Mouse (Mus musculus) gastrocnemius, postnatal 10 days (tissue): ENCODE results near the gene Sugt1. TPM values are rescaled to one million over a fixed set of nuclear protein-coding genes. Genes with fewer than 3 reads are reported as not detected.
A peak's percentile ranks its signal among the peaks of the same experiment; 100 is the strongest.

Experiments
- DNase-seq: peaks from one replicate; pipeline ENCODE4 v3.0.0; 2021; ENCODE audit warnings: mixed read lengths
- total RNA-seq, 2 experiments: library from RNA; stranded (reverse); gene quantifications; 2 replicates each; pipeline ENCODE4 v1.2.3; 2021

Sugt1 gene
- total RNA-seq, 2 experiments from 2014 or later, result 66.2 to 71.1 TPM

DNA sequence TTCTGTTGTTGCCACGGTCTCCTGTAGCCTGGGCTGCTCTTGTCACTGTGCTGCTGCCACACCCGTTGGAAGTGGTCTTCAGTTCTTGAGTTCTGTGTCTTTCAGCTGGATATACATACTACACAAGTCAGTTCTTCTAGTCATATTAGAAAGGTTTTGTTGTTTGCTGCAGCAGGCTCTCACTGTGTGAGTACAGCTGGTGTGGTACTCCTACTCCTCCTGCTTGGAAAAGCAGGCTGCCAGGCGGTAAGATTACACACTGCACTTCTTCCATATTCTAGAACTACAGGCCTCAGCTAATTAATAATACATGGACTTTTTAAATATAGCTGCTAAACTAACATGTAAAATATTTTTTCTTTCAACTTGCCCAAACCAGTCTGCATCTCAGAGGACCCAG lies 19.4 kb downstream of the Sugt1 start:
- DNase-seq, result no peak

DNA sequence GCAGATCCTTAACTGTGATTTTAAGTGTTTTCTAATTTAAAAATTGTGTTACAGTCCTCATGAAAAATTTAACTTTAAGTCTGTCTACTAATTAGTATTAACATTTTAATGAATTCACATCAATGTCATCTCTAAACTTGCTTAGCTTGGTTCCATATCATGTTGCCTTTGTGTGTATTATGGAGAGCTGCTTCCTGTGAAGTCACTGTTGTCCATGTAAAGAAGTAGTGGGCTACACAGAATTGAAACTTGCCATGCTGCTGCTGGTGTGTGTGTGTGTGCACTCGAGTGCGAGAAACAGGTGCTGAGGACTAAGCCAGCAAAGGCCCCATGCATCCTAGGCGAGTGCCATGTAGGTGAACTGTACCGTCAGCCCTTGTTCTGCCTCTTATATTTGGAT lies 19.9 kb downstream of the Sugt1 start:
- no peak for DNase-seq

- no peak for DNase-seq
These were observed 20.8 kb downstream of the Sugt1 start for GRCm38 (mm10) chr14:79608286-79608685.

DNA sequence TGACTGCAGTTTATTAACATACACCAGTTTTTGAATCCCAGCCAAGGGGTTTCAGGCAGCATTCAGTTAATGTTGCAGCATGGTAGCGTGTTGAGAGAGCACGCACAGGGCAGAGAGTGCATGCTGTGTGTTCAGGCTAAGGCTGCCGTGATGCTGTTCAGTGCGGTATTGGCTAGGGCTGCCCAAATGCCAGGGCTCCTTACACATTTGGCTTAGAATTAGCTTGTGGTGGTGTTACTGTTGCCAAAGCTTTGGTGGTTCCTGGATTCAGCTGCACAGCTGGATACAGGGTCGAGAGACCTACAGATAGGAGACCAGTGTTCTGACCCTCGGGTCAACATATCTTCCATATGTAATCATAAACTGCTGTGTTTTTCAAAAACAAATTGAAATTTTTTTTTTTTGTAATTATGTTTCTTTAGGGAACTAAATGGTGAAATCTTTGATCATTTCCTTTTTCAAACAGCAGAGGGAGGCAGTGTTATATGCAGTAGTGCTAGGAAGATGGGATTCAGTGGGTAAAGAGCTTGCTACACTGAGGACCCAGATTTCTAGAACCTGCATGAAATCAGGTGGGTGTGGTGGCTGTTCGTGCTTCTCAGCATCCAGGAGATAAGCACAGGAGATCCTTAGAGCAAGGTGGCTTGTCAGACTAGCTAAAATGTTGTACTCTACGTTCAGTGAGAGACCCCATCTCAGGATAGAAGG lies 29.8 kb downstream of the Sugt1 start:
- DNase-seq, result no peak

DNA sequence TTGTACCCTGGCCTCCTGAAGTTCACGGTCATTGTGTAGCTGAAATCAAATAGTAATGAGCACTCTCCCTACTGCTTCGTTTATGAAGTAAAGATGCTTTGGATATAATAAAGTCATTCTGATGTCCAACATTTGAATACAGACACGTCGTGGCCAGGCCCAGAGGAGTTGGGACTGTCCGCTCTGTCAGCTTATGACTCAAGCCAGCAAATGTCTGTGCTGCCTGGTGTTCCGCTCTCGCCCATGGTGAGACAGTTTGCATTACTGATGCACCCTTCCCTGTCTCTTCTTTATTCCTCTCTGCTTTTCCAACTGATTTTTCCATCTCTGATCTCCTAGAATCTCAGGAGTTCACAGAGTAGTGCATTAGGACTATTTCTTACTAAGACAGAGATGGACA lies 32.3 kb downstream of the Sugt1 start:
- DNase-seq, result no peak

DNA sequence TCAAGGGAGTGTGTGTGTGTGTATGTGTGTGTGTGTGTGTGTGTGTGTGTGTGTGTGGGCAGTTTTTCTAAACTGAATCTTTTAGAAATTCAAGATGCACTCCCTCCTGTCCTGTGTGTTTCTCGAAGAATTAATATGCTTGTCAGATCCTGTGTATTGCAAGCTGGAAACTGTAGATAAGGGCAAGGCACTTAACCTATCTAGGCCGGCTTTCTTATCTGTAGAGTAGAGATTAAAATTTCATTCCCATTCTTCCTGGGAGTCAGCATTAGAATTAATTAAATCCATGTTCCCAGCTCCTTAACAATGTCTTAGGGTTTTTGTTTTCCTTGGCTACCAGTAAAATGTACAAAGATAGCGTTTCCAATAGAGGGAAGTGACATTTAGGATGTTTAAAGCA lies 33.7 kb downstream of the Sugt1 start:
- DNase-seq, result no peak

GRCm38 (mm10) chr14:79632330-79632729 lies 44.8 kb downstream of the Sugt1 start:
- DNase-seq, result no peak

- no peak for DNase-seq
These were observed 45.7 kb downstream of the Sugt1 start for GRCm38 (mm10) chr14:79633196-79633595.

DNA sequence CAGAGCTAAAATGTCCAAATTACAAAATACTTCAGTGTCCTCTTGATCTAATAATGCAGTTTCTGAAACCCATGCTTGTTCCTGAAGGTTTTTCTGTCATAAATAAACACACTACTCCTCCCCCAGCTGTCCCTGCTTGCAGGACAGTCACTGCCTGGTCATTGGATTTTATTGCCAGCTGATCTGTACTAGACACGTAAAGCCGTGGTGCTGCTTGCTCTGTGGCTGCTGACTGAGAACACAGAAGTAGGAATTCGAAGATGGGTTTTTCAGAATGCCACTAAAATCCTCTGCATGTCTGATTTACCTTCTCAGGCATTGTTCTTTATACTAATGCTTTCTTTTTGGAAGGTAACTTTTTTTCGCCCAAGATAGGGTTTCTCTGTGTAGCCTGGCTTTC lies 49.3 kb downstream of the Sugt1 start:
- no peak for DNase-seq

GRCm38 (mm10) chr14:79642063-79642462 lies 54.6 kb downstream of the Sugt1 start:
- no peak for DNase-seq

DNA sequence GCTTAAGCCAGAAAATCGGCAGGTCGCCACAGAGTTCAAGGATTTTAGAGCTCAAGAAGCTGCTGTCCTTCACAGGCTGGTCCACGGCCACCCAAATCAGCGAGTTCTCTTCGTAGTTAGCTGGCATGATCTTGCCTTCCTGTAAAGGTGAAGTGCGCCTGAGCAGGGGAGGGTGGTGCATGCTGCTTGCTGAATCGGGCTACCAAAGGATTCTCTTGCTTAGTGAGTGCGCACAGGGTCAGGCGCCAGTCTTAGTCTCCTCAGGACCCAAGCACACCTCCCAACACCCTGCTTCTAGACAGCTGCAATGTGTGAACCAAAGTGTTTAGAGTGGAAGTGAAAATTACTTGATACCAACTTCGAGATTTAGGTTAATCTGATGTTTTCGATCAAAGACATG lies 57.9 kb downstream of the Sugt1 start:
- DNase-seq, result no peak

- DNase-seq, result no peak
These were observed 62.2 kb downstream of the Sugt1 start for GRCm38 (mm10) chr14:79649680-79650079.

DNA sequence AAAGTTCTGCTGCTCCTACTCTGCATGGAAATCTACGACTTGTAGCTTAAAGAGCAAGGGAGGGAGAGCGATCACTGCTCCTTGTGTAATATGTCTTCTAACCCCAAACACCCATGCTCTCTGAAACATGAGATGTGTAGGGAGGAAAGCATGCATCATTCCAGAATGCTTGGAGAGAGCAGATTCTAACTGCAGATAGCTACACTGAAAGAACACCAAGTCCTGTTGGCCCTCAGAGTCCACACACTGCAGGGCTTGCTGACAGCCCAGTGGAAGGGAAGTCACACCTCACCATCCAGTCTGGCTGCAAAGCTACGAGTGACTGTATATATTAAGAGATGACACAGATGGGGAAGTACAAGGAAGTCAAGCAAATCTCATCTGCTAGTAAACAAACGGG lies 65.2 kb downstream of the Sugt1 start:
- DNase-seq, result no peak

DNA sequence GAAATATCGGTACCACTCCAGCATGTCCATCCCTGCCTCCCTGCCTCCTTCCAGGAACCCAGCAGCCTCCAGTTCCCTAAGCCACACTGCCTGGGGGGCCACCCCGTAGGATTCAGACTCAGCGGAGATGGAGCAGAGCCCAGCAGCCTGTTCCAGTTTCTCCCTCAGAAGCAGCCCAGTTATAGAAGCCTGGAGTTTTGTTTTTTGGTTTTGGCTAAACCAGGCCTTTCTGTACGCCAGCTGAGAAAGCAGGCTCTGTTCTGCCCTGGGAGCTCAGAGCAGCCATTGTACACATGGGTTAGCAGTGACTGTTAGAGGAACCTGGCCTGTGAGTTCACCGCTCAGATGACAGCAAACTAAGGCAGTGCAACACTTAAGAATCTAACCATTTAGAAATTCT lies 70.8 kb downstream of the Sugt1 start:
- DNase-seq, result peak; percentile 10

DNA sequence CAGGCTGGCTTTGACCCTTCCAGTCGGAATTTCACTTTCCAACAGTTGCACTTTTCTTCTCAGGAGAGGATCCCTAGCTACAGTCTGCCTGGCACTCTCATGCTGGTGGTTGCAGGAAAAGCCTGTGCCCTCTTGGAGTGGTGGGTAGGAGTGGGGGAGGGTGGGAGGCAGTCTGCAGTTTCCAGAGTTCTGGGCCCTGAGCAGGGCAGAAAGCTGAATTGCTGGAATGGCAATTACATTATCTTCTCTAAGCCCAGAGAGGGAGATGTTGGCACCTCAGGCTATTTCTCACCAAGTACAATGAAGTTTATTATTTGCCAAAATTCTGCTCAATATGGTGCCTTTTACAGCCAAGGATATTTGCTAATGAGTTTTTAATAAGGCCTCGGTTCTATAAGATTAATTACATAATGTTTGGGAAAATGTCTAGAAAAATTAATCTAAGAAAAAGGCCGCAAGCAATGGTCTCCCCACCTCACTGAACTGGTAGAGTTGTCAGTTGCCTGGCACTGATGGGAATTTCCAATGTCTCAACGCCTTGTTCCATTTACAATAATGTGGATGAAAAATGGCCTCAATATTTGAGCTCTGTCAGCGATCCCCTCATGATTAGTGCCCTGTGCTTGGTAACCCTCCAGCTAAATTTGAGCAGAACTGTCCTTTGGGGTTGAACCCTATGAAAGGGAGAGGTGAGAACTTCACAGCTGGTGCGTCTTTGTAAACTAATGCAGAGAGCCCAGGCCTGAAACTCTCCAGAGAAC lies 71.4 kb downstream of the Sugt1 start:
- no peak for DNase-seq

DNA sequence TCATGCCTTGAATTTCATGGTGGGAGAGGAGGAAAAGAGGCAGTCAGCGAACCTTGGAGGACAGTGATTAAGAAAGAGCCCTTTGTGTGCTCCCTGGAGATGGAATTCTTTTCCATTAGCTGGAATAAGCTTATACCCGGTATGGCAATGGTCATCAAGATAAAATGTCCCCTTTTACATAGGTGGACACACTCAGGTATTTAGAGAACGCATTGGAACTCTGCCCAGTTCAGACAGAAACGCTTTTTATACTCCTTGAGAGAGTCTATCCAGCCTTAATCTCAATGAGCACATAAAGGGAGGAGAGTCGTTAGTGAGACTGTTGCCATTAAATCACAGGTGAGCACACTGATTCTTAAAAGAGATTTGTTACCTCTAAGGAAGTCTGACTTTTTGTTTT lies 73.0 kb downstream of the Sugt1 start:
- no peak for DNase-seq

DNA sequence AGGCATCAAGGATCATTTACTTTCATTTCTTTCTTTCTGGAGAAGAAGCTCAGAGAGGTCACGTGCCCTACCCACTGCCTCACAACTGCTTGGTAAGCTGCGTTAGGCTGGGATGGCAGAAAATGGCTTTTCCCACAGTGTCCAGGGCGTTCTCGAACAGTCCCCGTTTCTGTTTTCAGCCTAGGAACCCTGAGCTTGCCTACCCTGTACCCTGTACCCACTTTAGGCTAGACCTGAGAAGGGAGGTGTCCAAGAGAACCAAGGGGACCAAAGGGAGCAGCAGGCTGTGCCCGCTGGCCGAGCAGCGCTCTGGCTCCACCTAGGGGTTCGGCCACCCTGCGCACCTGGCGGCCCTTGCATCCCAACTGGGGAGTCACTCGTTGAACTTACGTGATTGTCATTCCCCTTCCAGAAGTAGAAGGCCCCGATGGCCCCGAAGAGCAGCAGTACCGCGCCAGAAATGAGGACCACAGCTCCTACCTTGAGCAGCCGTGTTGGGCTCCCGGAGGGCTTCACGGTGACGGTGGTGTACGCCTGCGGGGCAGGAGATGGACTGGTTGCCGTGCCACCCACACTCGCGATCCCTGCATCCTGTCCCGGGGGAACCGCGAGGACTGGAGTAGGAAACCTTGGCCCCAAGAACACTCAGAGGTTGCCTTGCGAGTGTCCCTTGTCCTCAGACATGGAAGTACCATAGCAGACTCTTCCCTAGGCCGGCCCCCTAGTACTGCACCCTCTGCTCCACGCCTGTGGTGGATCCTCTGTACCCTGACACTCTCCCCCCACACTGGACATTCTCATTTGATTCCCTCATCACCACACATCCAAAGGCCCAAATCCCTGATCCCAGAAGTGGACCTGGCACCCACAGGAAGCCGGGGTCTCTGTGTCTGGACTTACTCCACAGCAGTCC lies 73.8 kb downstream of the Sugt1 start:
- peak; percentile 60 for DNase-seq

DNA sequence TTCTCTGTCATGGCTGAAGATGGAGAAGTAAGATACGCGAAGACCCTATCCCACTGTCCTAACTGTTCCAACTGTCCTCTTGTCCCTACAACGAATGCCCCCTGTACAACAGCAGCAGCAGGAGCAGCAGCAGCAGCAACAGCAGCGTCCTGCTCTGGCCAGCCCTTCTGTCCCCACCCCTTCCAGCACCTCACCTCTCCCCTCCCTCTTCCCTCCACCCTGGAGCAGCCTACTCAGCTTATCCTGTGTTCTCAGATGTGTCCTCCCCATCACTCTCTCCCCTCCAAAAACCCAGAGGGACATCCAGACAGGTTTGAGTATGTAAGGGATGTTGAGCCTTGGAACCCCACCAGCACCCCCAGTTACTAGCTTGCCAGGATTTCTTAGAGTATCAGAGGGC lies 74.5 kb downstream of the Sugt1 start, which contains the start of gene Cnmd:
Gene Cnmd, minus strand, starts transcription at position 170 of the 400 bp plus-strand sequence.
- no peak for DNase-seq

GRCm38 (mm10) chr14:79671008-79671407 lies 83.5 kb downstream of the Sugt1 start:
- no peak for DNase-seq

DNA sequence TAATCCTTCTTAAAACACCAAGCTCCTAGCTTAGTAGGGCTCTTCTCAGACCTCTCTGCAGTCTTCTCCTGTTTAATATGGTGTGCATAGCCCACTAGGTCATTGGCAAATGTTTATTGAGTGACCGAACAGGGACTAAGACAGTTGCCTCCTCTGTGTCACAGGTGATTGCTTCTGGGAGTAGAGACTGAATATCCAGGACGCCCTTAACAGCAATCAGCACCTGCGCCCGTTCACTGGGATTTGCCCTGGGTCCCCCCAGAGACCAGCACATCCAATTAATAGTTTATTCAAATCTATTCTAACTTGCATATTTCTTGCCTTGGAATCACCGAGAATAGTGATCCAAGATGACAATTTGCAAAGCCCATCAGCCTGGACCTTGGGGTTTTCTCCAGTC lies 85.1 kb downstream of the Sugt1 start:
- no peak for DNase-seq

DNA sequence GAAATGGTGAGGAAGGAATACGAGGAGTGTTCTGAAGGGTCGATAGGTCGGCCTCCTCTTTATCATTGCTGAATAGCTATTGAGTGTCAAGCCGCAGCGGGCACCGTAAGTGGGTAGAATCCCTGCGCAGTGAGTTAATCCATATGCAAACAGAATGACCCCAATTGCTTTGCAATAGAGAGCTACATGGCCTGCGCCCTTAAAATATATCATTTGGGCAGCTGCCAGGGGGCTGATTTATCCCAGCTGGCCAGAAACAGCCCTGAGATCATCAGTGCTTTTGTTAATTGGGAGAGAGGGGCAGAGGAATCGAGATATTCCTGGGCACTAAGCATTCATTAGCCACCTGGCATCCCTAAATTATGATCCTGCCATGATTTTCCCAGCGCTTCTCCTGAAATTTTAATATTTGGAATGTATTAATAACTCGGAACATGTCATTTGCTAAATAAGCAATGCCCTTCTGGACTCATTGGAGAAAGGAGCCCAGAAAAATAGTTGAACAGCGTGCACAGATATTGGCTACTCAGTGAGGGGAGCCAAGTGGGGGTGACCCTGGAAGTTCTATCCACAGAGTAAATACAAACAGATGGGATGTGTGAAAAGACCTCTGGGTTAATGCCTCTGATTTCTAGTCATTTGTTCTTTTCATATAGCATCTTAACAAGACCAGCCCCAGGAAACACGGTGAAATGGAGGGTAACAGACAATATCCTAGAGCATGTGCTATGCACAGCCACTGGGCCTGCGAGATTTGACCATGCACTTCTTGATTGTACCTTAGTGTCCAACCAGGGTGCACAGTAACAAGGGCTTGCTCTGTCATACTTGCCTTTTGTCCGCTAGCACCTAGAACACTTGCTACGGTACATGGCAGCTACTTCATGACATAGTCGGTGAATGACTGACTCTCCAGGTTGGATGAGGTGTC lies 85.9 kb downstream of the Sugt1 start:
- DNase-seq, result no peak
